Mouse (Mus musculus) hindbrain, embryonic 11.5 days (tissue): ENCODE results near the gene Dgki. TPM values are rescaled to one million over a fixed set of nuclear protein-coding genes. Genes with fewer than 3 reads are reported as not detected.

Experiments
- ATAC-seq: fragments of 200-750 bp; cut with Nextera tagmentation; 2 replicates; pipeline ENCODE4 v1.8.0; 2017; ENCODE audit warnings: mild to moderate bottlenecking, moderate TSS enrichment, moderate library complexity; ENCODE audit not compliant: low FRiP score
- DNase-seq: peaks from one replicate; pipeline ENCODE4 v3.0.0-alpha.2; 2015; ENCODE audit warnings: low spot score
- H3K27ac ChIP-seq: fragments of 300-500 bp; sonication (generic); 2 replicates; pipeline ENCODE4 v1.5.1; 2014; ENCODE audit warnings: mild to moderate bottlenecking, low read depth, low read length
- H3K27me3 ChIP-seq: fragments of 300-500 bp; sonication (generic); 2 replicates; pipeline ENCODE4 v1.6.1; 2014; ENCODE audit warnings: mild to moderate bottlenecking, low read length, moderate library complexity, mixed read lengths; ENCODE audit not compliant: control insufficient read depth, insufficient read depth
- H3K36me3 ChIP-seq: fragments of 300-500 bp; sonication (generic); 2 replicates; pipeline ENCODE4 v1.6.1; 2014; ENCODE audit warnings: mild to moderate bottlenecking, low read length, moderate library complexity, mixed read lengths; ENCODE audit not compliant: control insufficient read depth, insufficient read depth
- H3K4me1 ChIP-seq: fragments of 300-500 bp; sonication (generic); replicated peaks from 2 replicates; pipeline ENCODE4 v1.6.1; 2014; ENCODE audit warnings: low read length, mixed read lengths; ENCODE audit not compliant: control insufficient read depth, insufficient read depth
- H3K4me2 ChIP-seq: fragments of 300-500 bp; sonication (generic); replicated peaks from 2 replicates; pipeline ENCODE4 v1.6.1; 2014; ENCODE audit warnings: mild to moderate bottlenecking, low read depth, low read length
- H3K4me3 ChIP-seq: fragments of 300-500 bp; sonication (generic); 2 replicates; pipeline ENCODE4 v1.5.1; 2014; ENCODE audit warnings: low read depth, low read length
- H3K9ac ChIP-seq: fragments of 300-500 bp; sonication (generic); 2 replicates; pipeline ENCODE4 v1.6.1; 2014; ENCODE audit warnings: low read depth, low read length
- H3K9me3 ChIP-seq: fragments of 300-500 bp; sonication (generic); 2 replicates; pipeline ENCODE4 v1.6.1; 2016; ENCODE audit warnings: low read length; ENCODE audit not compliant: control insufficient read depth
- WGBS: fragments of 180-500 bp; shearing (Covaris S2); extraction: QIAGEN DNeasy Blood & Tissue Kit; methylation state at CpG from one replicate; pipeline ENCODE4 v1.1.7; 2014; 5-methylcytosine and 5-hydroxymethylcytosine counted together
- polyA plus RNA-seq: library from polyadenylated mRNA; unstranded; fragments of >200 nt; fragmentation: Nextera tagmentation; extraction: Ambion mirVana; gene quantifications from 2 replicates; pipeline ENCODE4 v1.2.1, GENCODE M21; 2014

The Dgki gene
- polyA plus RNA-seq, 1 experiment from 2014 or later: 2.6 TPM

- WGBS: 81% methylated on average over 4 of the region's 4 CpGs
- no peak for ATAC-seq
Measured at GRCm38 (mm10) chr6:36926455-36926854, 373.5 kb downstream of the Dgki start.

GRCm38 (mm10) chr6:36922006-36922405 is 378.0 kb downstream of the Dgki start:
- no peaks in the 10 kb centered on the region for H3K27me3 ChIP-seq
- H3K4me2 ChIP-seq: no peak overlapping the region
- 84% methylated on average over 4 of the region's 4 CpGs for WGBS
- no peak for DNase-seq
- no peak for ATAC-seq
- H3K9me3 ChIP-seq: no peaks in the 10 kb centered on the region
- H3K36me3 ChIP-seq: no peaks in the 10 kb centered on the region
- no peak overlapping the region for H3K4me3 ChIP-seq
- H3K27ac ChIP-seq: no peak overlapping the region
- H3K9ac ChIP-seq: no peak overlapping the region
- H3K4me1 ChIP-seq: no peaks in the 10 kb centered on the region

More at GRCm38 (mm10) chr6:36926455-36926854, 373.5 kb downstream of the Dgki start:
- H3K4me2 ChIP-seq: no peak overlapping the region
- no peaks in the 10 kb centered on the region for H3K27me3 ChIP-seq
- no peak overlapping the region for H3K27ac ChIP-seq
- H3K4me1 ChIP-seq: no peaks in the 10 kb centered on the region
- no peaks in the 10 kb centered on the region for H3K36me3 ChIP-seq
- no peak overlapping the region for H3K4me3 ChIP-seq
- H3K9ac ChIP-seq: no peak overlapping the region
- H3K9me3 ChIP-seq: no peaks in the 10 kb centered on the region
- no peak for DNase-seq

GRCm38 (mm10) chr6:36911586-36911985 is 388.4 kb downstream of the Dgki start:
- no peak overlapping the region for H3K4me2 ChIP-seq
- H3K9me3 ChIP-seq: no peaks in the 10 kb centered on the region
- H3K4me1 ChIP-seq: no peaks in the 10 kb centered on the region
- no peak overlapping the region for H3K27ac ChIP-seq
- ATAC-seq: no peak
- no peak overlapping the region for H3K4me3 ChIP-seq
- no peaks in the 10 kb centered on the region for H3K36me3 ChIP-seq
- 72% methylated on average over 6 of the region's 6 CpGs for WGBS
- no peak overlapping the region for H3K9ac ChIP-seq
- H3K27me3 ChIP-seq: no peaks in the 10 kb centered on the region
- no peak for DNase-seq

- WGBS: 82% methylated on average over 3 of the region's 3 CpGs
- Histone ChIP-seq H3K4me1 (no peaks in the 10 kb centered on the region; the same call in 1 of the 2 replicates), H3K9me3 (no peaks in the 10 kb centered on the region), H3K9ac (no peak overlapping the region), H3K27ac (no peak overlapping the region), H3K4me3 (no peak overlapping the region), H3K27me3 (no peaks in the 10 kb centered on the region), H3K4me2 (no peak overlapping the region), H3K36me3 (no peaks in the 10 kb centered on the region)
- no peak for ATAC-seq
- DNase-seq: no peak
Measured at GRCm38 (mm10) chr6:36907191-36907590, 392.8 kb downstream of the Dgki start.

GRCm38 (mm10) chr6:36905965-36906364 is 394.0 kb downstream of the Dgki start:
- no peaks in the 10 kb centered on the region for H3K36me3 ChIP-seq
- H3K27ac ChIP-seq: no peak overlapping the region
- no peaks in the 10 kb centered on the region for H3K9me3 ChIP-seq
- H3K27me3 ChIP-seq: no peaks in the 10 kb centered on the region
- WGBS: 90% methylated on average over 3 of the region's 3 CpGs
- no peak overlapping the region for H3K4me3 ChIP-seq
- no peaks in the 10 kb centered on the region; the same call in 1 of the 2 replicates for H3K4me1 ChIP-seq
- no peak overlapping the region for H3K9ac ChIP-seq
- no peak overlapping the region for H3K4me2 ChIP-seq
- no peak for DNase-seq
- no peak for ATAC-seq

GRCm38 (mm10) chr6:36904911-36905310 is 395.1 kb downstream of the Dgki start:
- no peak overlapping the region for H3K4me2 ChIP-seq
- no peak overlapping the region for H3K9ac ChIP-seq
- ATAC-seq (no peak), DNase-seq (no peak)
- no peaks in the 10 kb centered on the region; the same call in 1 of the 2 replicates for H3K4me1 ChIP-seq
- no peaks in the 10 kb centered on the region for H3K36me3 ChIP-seq
- no peak overlapping the region for H3K4me3 ChIP-seq
- no peaks in the 10 kb centered on the region for H3K27me3 ChIP-seq
- no peaks in the 10 kb centered on the region for H3K9me3 ChIP-seq
- 87% methylated on average over 5 of the region's 5 CpGs for WGBS
- no peak overlapping the region for H3K27ac ChIP-seq

- DNase-seq (peak; percentile 71), ATAC-seq (peak; percentile 74)
- Histone ChIP-seq H3K36me3 (no peaks in the 10 kb centered on the region), H3K27ac (0 out of 2 replicates have a peak overlapping the region, but pooled peaks have one; percentile 42), H3K4me3 (no peak overlapping the region), H3K4me1 (no peaks in the 10 kb centered on the region; the same call in 1 of the 2 replicates), H3K27me3 (no peaks in the 10 kb centered on the region), H3K9me3 (no peaks in the 10 kb centered on the region), H3K4me2 (no peak overlapping the region), H3K9ac (no peak overlapping the region)
- WGBS: 12% methylated on average over 5 of the region's 5 CpGs
Measured at GRCm38 (mm10) chr6:36903821-36904220, 396.2 kb downstream of the Dgki start.

- H3K4me2 ChIP-seq: no peak overlapping the region
- DNase-seq (peak; percentile 31), ATAC-seq (peak; percentile 77)
- H3K9me3 ChIP-seq: no peaks in the 10 kb centered on the region
- H3K27me3 ChIP-seq: no peaks in the 10 kb centered on the region
- WGBS: 10% methylated on average over 8 of the region's 8 CpGs
- no peaks in the 10 kb centered on the region for H3K36me3 ChIP-seq
- 0 out of 2 replicates have a peak overlapping the region, but pooled peaks have one; percentile 3 for H3K9ac ChIP-seq
- H3K27ac ChIP-seq: peak overlapping the region; percentile 59
- H3K4me1 ChIP-seq: no peaks in the 10 kb centered on the region; the same call in 1 of the 2 replicates
- H3K4me3 ChIP-seq: no peak overlapping the region
Measured at GRCm38 (mm10) chr6:36903159-36903794, 396.7 kb downstream of the Dgki start.

GRCm38 (mm10) chr6:36899872-36900271 is 400.1 kb downstream of the Dgki start:
- no peak for ATAC-seq
- no peak for DNase-seq
- no peak overlapping the region for H3K27ac ChIP-seq
- H3K36me3 ChIP-seq: no peaks in the 10 kb centered on the region
- H3K9ac ChIP-seq: no peak overlapping the region
- 79% methylated on average over 4 of the region's 4 CpGs for WGBS
- H3K27me3 ChIP-seq: no peaks in the 10 kb centered on the region
- no peaks in the 10 kb centered on the region for H3K9me3 ChIP-seq
- no peak overlapping the region for H3K4me2 ChIP-seq
- no peak overlapping the region for H3K4me3 ChIP-seq
- no peaks in the 10 kb centered on the region; the same call in 1 of the 2 replicates for H3K4me1 ChIP-seq
